Mouse (Mus musculus): Measurements from ENCODE around the gene Hoxd3.

DNA sequence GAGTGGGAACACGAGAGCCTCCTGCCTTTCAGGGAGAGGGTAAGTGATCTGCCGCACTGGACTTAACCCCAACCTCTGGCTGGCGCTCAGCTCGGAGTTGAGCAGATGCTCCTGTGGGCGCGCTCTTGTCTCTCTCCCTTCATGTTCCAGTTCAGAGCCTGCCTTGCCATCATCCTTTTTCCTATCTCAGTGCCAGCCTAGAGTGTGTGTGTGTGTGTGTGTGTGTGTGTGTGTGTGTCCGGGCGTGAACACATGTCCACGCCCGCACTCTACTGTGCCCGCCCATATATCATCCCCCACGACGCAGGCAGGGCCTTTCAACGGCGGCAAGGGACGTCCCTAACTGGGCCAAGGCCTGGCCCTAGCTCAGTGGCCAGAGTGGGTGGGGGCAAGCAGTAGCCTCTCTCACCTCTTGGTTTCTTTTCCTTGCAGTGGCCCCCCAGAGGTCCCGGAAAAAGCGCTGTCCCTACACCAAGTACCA is 28.2 kb upstream of the Hoxd3 start:
- TF ChIP-seq CTCF (IDR thresholded peaks at IDR 0.05; ENCODE audit: low read depth, low read length) (no peak), POLR2A (IDR thresholded peaks at IDR 0.05; ENCODE audit: extremely low read depth, insufficient read depth, low read length) (no peak)
